Mouse (Mus musculus): Measurements from ENCODE around the gene Erich3.

Erich3 gene

GRCm38 (mm10) chr3:154673326-154673725 lies 9.7 kb downstream of the Erich3 start:
- DNase-seq (ENCODE audit: low read depth, low spot score), result no peak

- DNase-seq (ENCODE audit: low read depth, low spot score), result no peak
Measured at GRCm38 (mm10) chr3:154682570-154682969, 18.9 kb downstream of the Erich3 start.

- DNase-seq (ENCODE audit: low read depth, low spot score), result no peak
Measured at GRCm38 (mm10) chr3:154683667-154684066, 20.0 kb downstream of the Erich3 start.

- DNase-seq (ENCODE audit: low read depth, low spot score), result no peak
Measured at GRCm38 (mm10) chr3:154690260-154690659, 26.6 kb downstream of the Erich3 start.

GRCm38 (mm10) chr3:154691897-154692571 lies 28.4 kb downstream of the Erich3 start:
- DNase-seq (ENCODE audit: low read depth, low spot score), result peak; percentile 44

GRCm38 (mm10) chr3:154692572-154692922 lies 28.9 kb downstream of the Erich3 start:
- no peak for DNase-seq (ENCODE audit: low read depth, low spot score)

- no peak for DNase-seq (ENCODE audit: low read depth, low spot score)
Measured at GRCm38 (mm10) chr3:154693902-154694301, 30.2 kb downstream of the Erich3 start.

- DNase-seq (ENCODE audit: low read depth, low spot score), result no peak
Measured at GRCm38 (mm10) chr3:154696611-154697010, 33.0 kb downstream of the Erich3 start.

- DNase-seq (ENCODE audit: low read depth, low spot score), result no peak
Measured at GRCm38 (mm10) chr3:154698907-154699306, 35.2 kb downstream of the Erich3 start.

GRCm38 (mm10) chr3:154700296-154700695 lies 36.6 kb downstream of the Erich3 start:
- DNase-seq (ENCODE audit: low read depth, low spot score), result no peak

GRCm38 (mm10) chr3:154700735-154701134 lies 37.1 kb downstream of the Erich3 start:
- no peak for DNase-seq (ENCODE audit: low read depth, low spot score)

GRCm38 (mm10) chr3:154704755-154705154 lies 41.1 kb downstream of the Erich3 start:
- DNase-seq (ENCODE audit: low read depth, low spot score), result no peak

GRCm38 (mm10) chr3:154708150-154708549 lies 44.5 kb downstream of the Erich3 start:
- DNase-seq (ENCODE audit: low read depth, low spot score), result no peak

- no peak for DNase-seq (ENCODE audit: low read depth, low spot score)
Measured at GRCm38 (mm10) chr3:154723198-154723597, 59.5 kb downstream of the Erich3 start.

- peak; percentile 35 for DNase-seq (ENCODE audit: low read depth, low spot score)
Measured at GRCm38 (mm10) chr3:154731431-154731830, 67.8 kb downstream of the Erich3 start.

GRCm38 (mm10) chr3:154741496-154741895 lies 77.8 kb downstream of the Erich3 start:
- no peak for DNase-seq (ENCODE audit: low read depth, low spot score)

GRCm38 (mm10) chr3:154742927-154743326 lies 79.3 kb downstream of the Erich3 start:
- DNase-seq (ENCODE audit: low read depth, low spot score), result no peak

- DNase-seq (ENCODE audit: low read depth, low spot score), result no peak
Measured at GRCm38 (mm10) chr3:154744317-154744716, 80.7 kb downstream of the Erich3 start.

- no peak for DNase-seq (ENCODE audit: low read depth, low spot score)
Measured at GRCm38 (mm10) chr3:154754505-154754904, 90.8 kb downstream of the Erich3 start.

GRCm38 (mm10) chr3:154755225-154755624 lies 91.6 kb downstream of the Erich3 start:
- DNase-seq (ENCODE audit: low read depth, low spot score), result no peak

GRCm38 (mm10) chr3:154758089-154758488 lies 94.4 kb downstream of the Erich3 start:
- DNase-seq (ENCODE audit: low read depth, low spot score), result no peak

GRCm38 (mm10) chr3:154761108-154761507 lies 97.4 kb downstream of the Erich3 start:
- DNase-seq (ENCODE audit: low read depth, low spot score), result no peak

- no peak for DNase-seq (ENCODE audit: low read depth, low spot score)
Measured at GRCm38 (mm10) chr3:154763374-154763773, 99.7 kb downstream of the Erich3 start.

- no peak for DNase-seq (ENCODE audit: low read depth, low spot score)
Measured at GRCm38 (mm10) chr3:154764115-154764514, 100.5 kb downstream of the Erich3 start.
